Mouse (Mus musculus) neural tube, embryonic 12.5 days (tissue): ENCODE measurements around the gene Gm17387. TPM values are rescaled to one million over a fixed set of nuclear protein-coding genes. Genes with fewer than 3 reads are reported as not detected.
A peak's percentile ranks its signal among the peaks of the same experiment; 100 is the strongest.

ENCODE experiments used
- ATAC-seq: fragments of 200-750 bp; cut with Nextera tagmentation; 2 replicates; pipeline ENCODE4 v1.8.0; 2017; ENCODE audit warnings: low read depth, mild to moderate bottlenecking, moderate TSS enrichment, moderate library complexity; ENCODE audit not compliant: low FRiP score
- H3K27ac ChIP-seq: fragments of 300-500 bp; sonication (generic); 2 replicates; pipeline ENCODE4 v1.5.1; 2016
- H3K27me3 ChIP-seq: fragments of 300-500 bp; sonication (generic); replicated peaks from 2 replicates; pipeline ENCODE4 v1.6.1; 2016; ENCODE audit warnings: mild to moderate bottlenecking
- H3K36me3 ChIP-seq: fragments of 300-500 bp; sonication (generic); 2 replicates; pipeline ENCODE4 v1.6.1; 2016; ENCODE audit warnings: mild to moderate bottlenecking
- H3K4me1 ChIP-seq: fragments of 300-500 bp; sonication (generic); 2 replicates; pipeline ENCODE4 v1.6.1; 2016
- H3K4me2 ChIP-seq: fragments of 300-500 bp; sonication (generic); replicated peaks from 2 replicates; pipeline ENCODE4 v1.6.1; 2016; ENCODE audit warnings: mild to moderate bottlenecking
- H3K4me3 ChIP-seq: fragments of 300-500 bp; sonication (generic); 2 replicates; pipeline ENCODE4 v1.5.1; 2016
- H3K9ac ChIP-seq: fragments of 300-500 bp; sonication (generic); 2 replicates; pipeline ENCODE4 v1.6.1; 2016; ENCODE audit warnings: mild to moderate bottlenecking
- H3K9me3 ChIP-seq: fragments of 300-500 bp; sonication (generic); 2 replicates; pipeline ENCODE4 v1.6.1; 2016; ENCODE audit warnings: mild to moderate bottlenecking
- WGBS: fragments of 180-500 bp; shearing (Covaris S2); methylation state at CpG from one replicate; pipeline ENCODE4 v1.1.7; 2016; 5-methylcytosine and 5-hydroxymethylcytosine counted together
- polyA plus RNA-seq: library from polyadenylated mRNA; unstranded; fragments of >200 nt; fragmentation: Nextera tagmentation; extraction: Ambion mirVana; gene quantifications from 2 replicates; pipeline ENCODE4 v1.2.1, GENCODE M21; 2016

Gm17387 gene
- polyA plus RNA-seq, 1 experiment from 2014 or later, result not detected

- H3K36me3 ChIP-seq, result peaks cover 36% of the 10 kb centered on the region
- H3K27me3 ChIP-seq, result peaks cover 15% of the 10 kb centered on the region
- no peak overlapping the region for H3K27ac ChIP-seq
- peak; percentile 45 for ATAC-seq
- H3K9me3 ChIP-seq, result no peaks in the 10 kb centered on the region
- 2% methylated on average over 51 of the region's 51 CpGs for WGBS
- peaks cover 13% of the 10 kb centered on the region; the same call in 1 of the 2 replicates for H3K4me1 ChIP-seq
- H3K4me3 ChIP-seq, result peak overlapping the region; percentile 25; the same call in 1 of the 2 replicates
- peak overlapping the region; percentile 47 for H3K9ac ChIP-seq
- H3K4me2 ChIP-seq, result peak overlapping the region; percentile 68
Observed at GRCm38 (mm10) chr7:141070058-141070862, 41.3 kb downstream of the Gm17387 start.

- Histone ChIP-seq H3K9me3 (no peaks in the 10 kb centered on the region), H3K27ac (no peak overlapping the region), H3K9ac (no peak overlapping the region), H3K27me3 (peaks cover 18% of the 10 kb centered on the region), H3K4me2 (no peak overlapping the region), H3K4me3 (no peak overlapping the region), H3K4me1 (peaks cover 13% of the 10 kb centered on the region; the same call in 1 of the 2 replicates), H3K36me3 (peaks cover 18% of the 10 kb centered on the region)
- 35% methylated on average over 23 of the region's 23 CpGs for WGBS
- ATAC-seq, result no peak
Observed at GRCm38 (mm10) chr7:141072017-141072745, 43.2 kb downstream of the Gm17387 start.

GRCm38 (mm10) chr7:141073782-141074181 is 44.9 kb downstream of the Gm17387 start:
- Histone ChIP-seq H3K36me3 (peaks cover 2% of the 10 kb centered on the region), H3K27me3 (peaks cover 18% of the 10 kb centered on the region), H3K9me3 (no peaks in the 10 kb centered on the region), H3K4me1 (peaks cover 13% of the 10 kb centered on the region; the same call in 1 of the 2 replicates), H3K4me2 (no peak overlapping the region), H3K9ac (no peak overlapping the region), H3K27ac (no peak overlapping the region), H3K4me3 (no peak overlapping the region)
- ATAC-seq, result no peak
- 84% methylated on average over 4 of the region's 4 CpGs for WGBS

GRCm38 (mm10) chr7:141077841-141078240 is 48.9 kb downstream of the Gm17387 start, which contains the start of gene Pkp3:
Gene Pkp3, plus strand, starts transcription at chr7:141078218.
- H3K4me3 ChIP-seq, result no peak within 1 kb of the TSS
- H3K4me1 ChIP-seq, result no peaks in the 10 kb centered on the region
- no peak within 1 kb of the TSS for H3K4me2 ChIP-seq
- H3K9me3 ChIP-seq, result no peaks in the 10 kb centered on the region
- peaks cover 18% of the 10 kb centered on the region for H3K27me3 ChIP-seq
- no peak within 1 kb of the TSS for H3K9ac ChIP-seq
- no peaks in the 10 kb centered on the region for H3K36me3 ChIP-seq
- ATAC-seq, result no peak
- H3K27ac ChIP-seq, result no peak within 1 kb of the TSS
- WGBS, result 94% methylated on average over 15 of the region's 15 CpGs

GRCm38 (mm10) chr7:141078876-141079275 is 49.9 kb downstream of the Gm17387 start:
- Histone ChIP-seq H3K27me3 (peaks cover 18% of the 10 kb centered on the region), H3K9me3 (no peaks in the 10 kb centered on the region), H3K4me3 (no peak overlapping the region), H3K4me2 (no peak overlapping the region), H3K36me3 (no peaks in the 10 kb centered on the region), H3K27ac (no peak overlapping the region), H3K4me1 (no peaks in the 10 kb centered on the region), H3K9ac (no peak overlapping the region)
- ATAC-seq, result no peak
- WGBS, result 74% methylated on average over 4 of the region's 4 CpGs

Other genes starting within 250 kb of the Gm17387 start
- 0.23 and 0.30 TPM in 2 replicates for gene Syce1, start 241.3 kb upstream of the Gm17387 start, polyA plus RNA-seq
- 13.2 and 15.3 TPM in 2 replicates for gene Zfp941, start 207.0 kb upstream of the Gm17387 start, polyA plus RNA-seq
- gene Urah, start 194.1 kb upstream of the Gm17387 start, polyA plus RNA-seq, result not detected in 2 replicates
- gene Scgb1c1, start 183.6 kb upstream of the Gm17387 start, polyA plus RNA-seq, result not detected in 2 replicates
- not detected in 2 replicates for gene Odf3, start 181.3 kb upstream of the Gm17387 start, polyA plus RNA-seq
- not detected in 2 replicates for gene Gm45785, start 172.8 kb upstream of the Gm17387 start, polyA plus RNA-seq
- gene Ric8a, start 172.2 kb upstream of the Gm17387 start, polyA plus RNA-seq, result 89.1 and 94.8 TPM in 2 replicates
- 30.3 and 34.2 TPM in 2 replicates for gene Bet1l, start 171.6 kb upstream of the Gm17387 start, polyA plus RNA-seq
- 293 and 317 TPM in 2 replicates for gene Psmd13, start 147.2 kb upstream of the Gm17387 start, polyA plus RNA-seq
- 32.4 and 33.1 TPM in 2 replicates for gene Sirt3, start 146.8 kb upstream of the Gm17387 start, polyA plus RNA-seq
- 1.9 and 2.2 TPM in 2 replicates for gene Cox8b, start 128.7 kb upstream of the Gm17387 start, polyA plus RNA-seq
- 0.08 TPM in 1 of 2 replicates, not detected in the other for gene Nlrp6, start 108.2 kb upstream of the Gm17387 start, polyA plus RNA-seq
- 11.2 and 12.2 TPM in 2 replicates for gene Pgghg, start 87.7 kb upstream of the Gm17387 start, polyA plus RNA-seq
- 1.2 and 1.6 TPM in 2 replicates for gene Ifitm5, start 78.8 kb upstream of the Gm17387 start, polyA plus RNA-seq
- gene Gm45717, start 73.2 kb upstream of the Gm17387 start, polyA plus RNA-seq, result 0.55 TPM in 1 of 2 replicates, not detected in the other
- 314 and 316 TPM in 2 replicates for gene Ifitm2, start 73.1 kb upstream of the Gm17387 start, polyA plus RNA-seq
- 10.1 and 13.6 TPM in 2 replicates for gene Ifitm1, start 61.9 kb upstream of the Gm17387 start, polyA plus RNA-seq
- 23.9 and 29.2 TPM in 2 replicates for gene Ifitm3, start 18.4 kb upstream of the Gm17387 start, polyA plus RNA-seq
- 0.42 and 0.54 TPM in 2 replicates for gene Ifitm6, start 11.2 kb upstream of the Gm17387 start, polyA plus RNA-seq
- gene B4galnt4, start 32.0 kb downstream of the Gm17387 start, polyA plus RNA-seq, result 40.8 and 41.5 TPM in 2 replicates
- gene Pkp3, start 49.1 kb downstream of the Gm17387 start, polyA plus RNA-seq, result 1.6 and 3.1 TPM in 2 replicates
- 1.6 and 2.3 TPM in 2 replicates for gene Sigirr, start 71.4 kb downstream of the Gm17387 start, polyA plus RNA-seq
- gene Ano9, start 88.7 kb downstream of the Gm17387 start, polyA plus RNA-seq, result 0.22 TPM in 1 of 2 replicates, not detected in the other
- 74.7 and 79.8 TPM in 2 replicates for gene Ptdss2, start 93.3 kb downstream of the Gm17387 start, polyA plus RNA-seq
- 56.9 and 60.9 TPM in 2 replicates for gene Rnh1, start 143.7 kb downstream of the Gm17387 start, polyA plus RNA-seq
- gene Hras, start 164.9 kb downstream of the Gm17387 start, polyA plus RNA-seq, result 114 and 121 TPM in 2 replicates
- gene Lrrc56, start 165.0 kb downstream of the Gm17387 start, polyA plus RNA-seq, result 11.2 TPM in 2 replicates
- 2.5 and 3.8 TPM in 2 replicates for gene Lmntd2, start 184.9 kb downstream of the Gm17387 start, polyA plus RNA-seq
- gene Rassf7, start 186.7 kb downstream of the Gm17387 start, polyA plus RNA-seq, result 37.1 and 38.7 TPM in 2 replicates
- gene Phrf1, start 199.7 kb downstream of the Gm17387 start, polyA plus RNA-seq, result 88.0 and 92.7 TPM in 2 replicates
- 1.0 and 1.7 TPM in 2 replicates for gene Irf7, start 237.3 kb downstream of the Gm17387 start, polyA plus RNA-seq
- not detected in 2 replicates for gene Cdhr5, start 247.7 kb downstream of the Gm17387 start, polyA plus RNA-seq